Mouse (Mus musculus) embryonic facial prominence, embryonic 12.5 days (tissue): ENCODE measurements at regions not wholly inside any gene's neighbourhood (a gene's known extent, or its start where the extent isn't known, plus 50 kb on each side); places are given as distances from the start of the nearest gene placed in this dataset.

ENCODE experiments used
- ATAC-seq: fragments of 200-750 bp; cut with Nextera tagmentation; 2 replicates; pipeline ENCODE4 v1.8.0; 2017; ENCODE audit not compliant: insufficient number of reproducible peaks, insufficient read depth, low FRiP score, low TSS enrichment
- H3K27ac ChIP-seq: fragments of 300-500 bp; sonication (generic); 2 replicates; pipeline ENCODE4 v1.5.1; 2016; ENCODE audit warnings: mild to moderate bottlenecking
- H3K27me3 ChIP-seq: fragments of 300-500 bp; sonication (generic); 2 replicates; pipeline ENCODE4 v1.6.1; 2016; ENCODE audit warnings: mild to moderate bottlenecking, moderate library complexity
- H3K36me3 ChIP-seq: fragments of 300-500 bp; sonication (generic); 2 replicates; pipeline ENCODE4 v1.6.1; 2016; ENCODE audit warnings: mild to moderate bottlenecking
- H3K4me1 ChIP-seq: fragments of 300-500 bp; sonication (generic); 2 replicates; pipeline ENCODE4 v1.6.1; 2016
- H3K4me2 ChIP-seq: fragments of 300-500 bp; sonication (generic); replicated peaks from 2 replicates; pipeline ENCODE4 v1.6.1; 2016; ENCODE audit warnings: mild to moderate bottlenecking, moderate library complexity
- H3K4me3 ChIP-seq: fragments of 300-500 bp; sonication (generic); 2 replicates; pipeline ENCODE4 v1.5.1; 2016; ENCODE audit warnings: mild to moderate bottlenecking
- H3K9ac ChIP-seq: fragments of 300-500 bp; sonication (generic); 2 replicates; pipeline ENCODE4 v1.6.1; 2016; ENCODE audit warnings: mild to moderate bottlenecking, moderate library complexity
- H3K9me3 ChIP-seq: fragments of 300-500 bp; sonication (generic); 2 replicates; pipeline ENCODE4 v1.6.1; 2016; ENCODE audit warnings: mild to moderate bottlenecking, moderate library complexity
- WGBS: fragments of 180-500 bp; shearing (Covaris S2); methylation state at CpG from one replicate; pipeline ENCODE4 v1.1.7; 2016; 5-methylcytosine and 5-hydroxymethylcytosine counted together

DNA sequence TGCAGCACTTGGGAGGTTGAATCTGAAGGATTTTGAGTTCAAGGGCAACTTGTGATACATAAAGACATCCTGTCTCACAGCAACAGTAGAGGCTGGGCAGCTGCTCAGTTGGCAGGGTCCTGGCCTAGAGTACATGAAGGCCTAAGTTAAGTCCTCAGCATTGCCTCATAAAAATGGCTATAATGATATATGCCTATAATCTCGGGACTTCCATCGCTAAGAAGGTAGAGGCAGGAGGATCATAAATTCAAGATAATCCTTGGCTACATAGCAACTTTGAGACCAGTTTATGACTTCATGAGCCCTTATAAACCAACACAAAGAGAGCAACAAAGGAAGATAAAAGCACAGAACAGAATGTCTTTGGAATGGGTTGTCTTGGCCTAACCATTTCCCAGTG is 570.0 kb upstream of the Auts2 start:
- H3K9me3 ChIP-seq = no peaks in the 10 kb centered on the region
- no peak overlapping the region for H3K9ac ChIP-seq
- ATAC-seq = no peak
- no peak overlapping the region for H3K27ac ChIP-seq
- no peaks in the 10 kb centered on the region for H3K36me3 ChIP-seq
- 92% methylated on average over 2 of the region's 2 CpGs for WGBS
- H3K4me1 ChIP-seq = no peaks in the 10 kb centered on the region
- H3K27me3 ChIP-seq = no peaks in the 10 kb centered on the region
- no peak overlapping the region for H3K4me2 ChIP-seq
- H3K4me3 ChIP-seq = no peak overlapping the region

DNA sequence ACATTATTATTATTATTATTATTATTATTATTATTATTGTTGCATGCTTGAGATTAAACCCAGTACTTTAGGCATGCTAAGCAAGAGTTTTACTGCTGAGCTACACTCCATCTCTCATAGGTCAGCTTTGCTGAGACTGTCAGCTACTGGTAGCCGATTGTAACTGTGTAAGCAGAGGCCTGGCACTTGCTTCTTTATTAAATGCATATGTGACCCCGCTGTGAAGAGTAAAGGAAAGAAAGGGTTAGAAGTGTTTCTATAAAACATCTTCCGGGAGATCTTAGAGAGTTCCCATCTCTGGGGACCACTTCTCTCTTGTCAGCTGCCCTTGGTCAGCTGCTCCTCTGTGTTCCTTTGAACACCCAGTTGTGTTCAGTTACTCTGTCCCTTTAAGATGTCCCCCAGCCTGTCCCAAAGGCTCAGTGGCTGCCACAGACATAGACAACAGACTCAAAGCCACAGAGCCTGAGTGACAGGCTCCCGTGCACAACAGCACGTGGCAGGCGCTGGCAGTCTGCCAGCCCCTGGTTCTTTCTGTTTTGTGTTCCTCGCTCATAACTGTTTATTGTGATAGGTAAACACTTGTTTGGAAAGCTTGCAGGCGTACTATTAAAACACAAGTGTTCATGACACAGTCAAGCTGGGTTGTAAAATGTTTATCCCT is 563.7 kb upstream of the Auts2 start:
- Histone ChIP-seq H3K9me3 (no peaks in the 10 kb centered on the region), H3K9ac (no peak overlapping the region), H3K27me3 (no peaks in the 10 kb centered on the region), H3K4me1 (peaks cover 8% of the 10 kb centered on the region), H3K4me2 (no peak overlapping the region), H3K36me3 (no peaks in the 10 kb centered on the region), H3K4me3 (no peak overlapping the region), H3K27ac (no peak overlapping the region)
- no peak for ATAC-seq
- WGBS = 22% methylated on average over 8 of the region's 8 CpGs

DNA sequence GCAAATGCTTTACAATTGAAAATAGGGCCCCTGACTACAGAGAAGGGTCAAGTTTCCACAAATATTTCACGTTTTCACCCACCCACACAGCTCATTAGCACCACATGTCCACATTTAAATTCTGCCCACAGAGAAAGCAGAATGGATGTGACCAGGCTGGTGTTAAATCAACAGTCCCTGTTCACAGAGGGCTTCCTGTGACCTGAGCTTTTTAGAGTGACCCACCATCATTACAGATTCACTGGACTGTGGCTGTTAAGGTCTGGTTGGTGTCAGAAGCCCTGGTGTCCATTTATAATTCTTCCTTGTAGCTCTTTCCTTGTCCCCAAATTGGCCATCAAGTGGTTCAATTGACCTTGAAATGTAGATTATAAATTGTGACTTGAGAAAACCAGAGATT is 553.2 kb upstream of the Auts2 start:
- Histone ChIP-seq H3K4me2 (no peak overlapping the region), H3K27me3 (no peaks in the 10 kb centered on the region), H3K36me3 (no peaks in the 10 kb centered on the region), H3K27ac (no peak overlapping the region), H3K9ac (no peak overlapping the region), H3K4me1 (no peaks in the 10 kb centered on the region), H3K4me3 (no peak overlapping the region), H3K9me3 (no peaks in the 10 kb centered on the region)
- WGBS = 13% methylated on average over 1 of the region's 1 CpGs
- ATAC-seq = no peak

DNA sequence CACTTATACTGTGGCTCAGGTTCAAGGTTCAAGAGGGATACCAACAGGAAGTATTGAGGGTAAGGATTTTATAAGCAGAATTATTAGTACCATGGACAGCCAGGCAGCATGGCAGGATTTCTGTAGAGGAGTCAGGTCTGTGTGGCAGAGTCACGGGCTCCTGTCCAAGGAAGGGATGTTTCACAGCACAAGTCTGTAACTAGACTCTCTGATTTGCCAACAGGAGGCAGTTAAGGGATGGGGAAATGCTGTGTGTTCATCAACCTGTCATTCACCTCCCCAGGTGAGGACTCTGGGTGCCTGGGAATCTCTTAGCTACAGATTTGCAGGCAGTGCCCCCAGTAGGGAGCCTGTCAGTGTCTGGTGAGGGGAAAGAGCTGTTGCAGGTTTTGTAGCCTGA is 541.7 kb upstream of the Auts2 start:
- no peak for ATAC-seq
- Histone ChIP-seq H3K36me3 (no peaks in the 10 kb centered on the region), H3K4me3 (no peak overlapping the region), H3K4me1 (no peaks in the 10 kb centered on the region), H3K27me3 (no peaks in the 10 kb centered on the region), H3K27ac (no peak overlapping the region), H3K9ac (no peak overlapping the region), H3K4me2 (no peak overlapping the region), H3K9me3 (no peaks in the 10 kb centered on the region)
- 52% methylated on average over 1 of the region's 1 CpGs for WGBS

DNA sequence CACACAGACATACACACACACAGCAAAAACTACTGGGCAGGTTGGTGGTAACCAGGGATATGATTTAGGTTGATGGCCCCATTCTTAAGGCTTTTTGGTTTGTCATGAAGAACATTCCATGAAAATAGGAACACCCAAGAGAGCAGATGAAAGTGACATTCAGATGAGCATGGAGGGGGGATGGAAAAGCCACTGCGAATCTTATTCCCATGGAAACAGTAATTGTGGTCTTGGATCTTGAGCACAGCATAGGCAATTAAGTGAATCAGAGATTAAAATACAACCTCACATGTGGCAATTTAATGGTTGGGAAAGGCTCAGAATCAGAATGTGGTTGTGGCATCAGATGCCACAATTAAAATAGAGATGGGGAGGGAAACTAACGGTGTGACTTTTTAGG is 537.6 kb upstream of the Auts2 start:
- WGBS = 76% methylated on average over 2 of the region's 2 CpGs
- no peak overlapping the region for H3K27ac ChIP-seq

DNA sequence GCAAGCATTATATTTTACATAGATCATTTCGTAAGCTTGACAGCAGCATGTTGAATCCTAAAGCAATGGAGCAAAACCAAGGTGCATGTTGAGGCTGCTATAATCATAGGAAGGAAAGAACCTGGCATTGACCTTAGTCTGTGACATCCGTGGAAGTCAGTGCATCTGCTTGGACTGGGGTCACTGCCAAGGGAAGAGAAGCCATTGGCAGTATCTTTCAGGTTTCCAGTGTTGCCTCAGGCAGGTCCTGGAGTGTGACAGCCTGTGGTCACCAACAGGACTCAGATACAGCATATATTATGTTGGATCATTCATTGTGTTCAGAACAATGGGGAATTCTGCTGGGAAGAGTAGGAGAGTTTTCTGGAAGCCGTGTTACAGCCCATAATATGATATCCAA is 535.8 kb upstream of the Auts2 start:
- H3K36me3 ChIP-seq = no peaks in the 10 kb centered on the region
- no peaks in the 10 kb centered on the region for H3K27me3 ChIP-seq
- no peak overlapping the region for H3K4me2 ChIP-seq
- H3K4me3 ChIP-seq = no peak overlapping the region
- ATAC-seq = no peak
- H3K9me3 ChIP-seq = no peaks in the 10 kb centered on the region
- no peak overlapping the region for H3K27ac ChIP-seq
- no peak overlapping the region for H3K9ac ChIP-seq
- H3K4me1 ChIP-seq = peaks cover 3% of the 10 kb centered on the region; the same call in 1 of the 2 replicates
- 62% methylated on average over 3 of the region's 3 CpGs for WGBS

More for the DNA sequence above, 537.6 kb upstream of the Auts2 start:
- Histone ChIP-seq H3K27me3 (no peaks in the 10 kb centered on the region), H3K9ac (no peak overlapping the region), H3K4me2 (no peak overlapping the region), H3K36me3 (no peaks in the 10 kb centered on the region), H3K4me3 (no peak overlapping the region), H3K4me1 (peaks cover 3% of the 10 kb centered on the region; the same call in 1 of the 2 replicates), H3K9me3 (no peaks in the 10 kb centered on the region)
- ATAC-seq = no peak

DNA sequence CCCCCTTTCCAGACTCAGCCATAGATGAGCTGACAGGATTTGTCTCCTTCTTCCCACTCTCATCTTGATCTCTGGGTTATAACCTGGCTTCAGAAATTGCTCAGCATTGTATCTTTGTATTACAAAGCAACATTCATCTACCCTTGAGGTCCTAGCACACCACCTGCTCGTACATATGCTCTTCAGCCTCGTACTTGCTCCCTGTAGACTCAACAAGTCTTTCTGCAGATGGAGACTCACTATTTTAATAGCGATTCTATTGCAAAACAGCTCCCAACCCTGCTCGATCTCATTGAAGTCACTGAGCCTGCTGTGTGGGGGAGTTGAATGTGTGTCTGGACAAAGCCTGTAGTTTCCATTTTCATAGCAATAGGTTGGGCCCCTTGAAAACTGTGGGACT is 535.2 kb upstream of the Auts2 start:
- Histone ChIP-seq H3K36me3 (no peaks in the 10 kb centered on the region), H3K27ac (no peak overlapping the region), H3K4me3 (no peak overlapping the region), H3K9ac (no peak overlapping the region), H3K4me2 (no peak overlapping the region), H3K9me3 (no peaks in the 10 kb centered on the region), H3K4me1 (peaks cover 3% of the 10 kb centered on the region; the same call in 1 of the 2 replicates), H3K27me3 (no peaks in the 10 kb centered on the region)
- no peak for ATAC-seq
- WGBS = 70% methylated on average over 4 of the region's 4 CpGs

DNA sequence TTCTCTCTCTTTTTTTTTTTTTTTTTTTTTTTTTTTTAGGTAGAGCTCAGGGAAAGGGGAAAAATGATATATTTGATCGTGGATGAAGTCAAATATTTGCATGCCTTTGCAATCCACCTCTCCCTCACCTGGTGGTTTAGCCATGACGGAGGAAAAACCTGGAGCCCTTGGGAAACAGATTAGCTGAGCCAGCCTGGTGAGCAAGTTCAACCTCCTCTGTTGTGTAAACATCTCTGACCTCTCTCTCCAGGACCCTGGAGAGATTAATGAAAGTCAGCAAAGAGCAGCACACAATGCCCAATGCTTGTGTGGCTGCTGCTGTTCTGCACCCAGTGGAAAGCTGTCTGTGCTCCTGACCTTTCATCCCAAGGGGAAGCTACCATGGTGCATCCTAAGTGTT is 530.2 kb upstream of the Auts2 start:
- ATAC-seq = no peak
- no peak overlapping the region for H3K9ac ChIP-seq
- no peak overlapping the region for H3K27ac ChIP-seq
- no peak overlapping the region for H3K4me3 ChIP-seq
- H3K9me3 ChIP-seq = no peaks in the 10 kb centered on the region
- no peaks in the 10 kb centered on the region for H3K36me3 ChIP-seq
- no peak overlapping the region for H3K4me2 ChIP-seq
- 32% methylated on average over 2 of the region's 2 CpGs for WGBS
- no peaks in the 10 kb centered on the region for H3K27me3 ChIP-seq
- H3K4me1 ChIP-seq = no peaks in the 10 kb centered on the region

DNA sequence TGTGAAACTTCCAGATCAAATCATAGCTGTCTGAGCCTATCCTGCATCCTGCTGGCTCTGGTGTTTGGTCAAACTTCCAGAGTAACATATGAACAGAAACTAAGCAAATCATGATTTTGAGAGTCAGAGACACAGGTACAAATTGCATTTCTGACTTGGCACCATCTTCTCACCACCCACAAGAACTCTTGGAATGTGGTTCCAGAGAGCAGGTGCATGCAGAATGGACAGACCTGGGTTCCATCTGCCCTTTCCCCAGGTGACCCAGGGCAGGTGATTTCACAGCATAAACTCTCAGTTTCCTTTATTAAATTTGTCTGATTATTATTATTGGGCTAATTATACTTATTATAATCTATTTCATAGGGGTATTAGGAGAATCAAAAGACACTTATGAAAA is 527.0 kb upstream of the Auts2 start:
- H3K4me2 ChIP-seq = no peak overlapping the region
- H3K4me3 ChIP-seq = no peak overlapping the region
- no peak overlapping the region for H3K9ac ChIP-seq
- no peak overlapping the region for H3K27ac ChIP-seq
- no peaks in the 10 kb centered on the region for H3K36me3 ChIP-seq
- no peak for ATAC-seq
- no peaks in the 10 kb centered on the region for H3K27me3 ChIP-seq
- no peaks in the 10 kb centered on the region for H3K9me3 ChIP-seq
- no peaks in the 10 kb centered on the region for H3K4me1 ChIP-seq

DNA sequence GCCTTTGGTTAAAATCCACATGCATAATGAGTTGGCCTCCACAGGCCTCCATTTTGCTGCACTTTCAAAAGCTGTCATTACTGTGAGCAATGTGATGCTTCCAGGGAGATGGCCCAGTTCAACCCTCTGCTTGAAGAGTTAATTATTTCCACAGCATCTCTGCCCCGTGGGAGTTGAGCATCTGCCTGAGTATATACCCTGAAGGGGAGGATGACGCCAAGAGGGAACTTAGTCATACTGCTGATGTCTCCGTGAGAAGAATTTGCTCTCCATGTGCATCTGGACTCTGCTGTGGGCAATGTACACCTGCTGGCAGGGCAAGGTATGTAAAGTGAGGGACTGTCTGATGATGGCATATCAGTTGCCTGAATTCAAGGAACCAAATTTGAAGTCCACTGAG is 519.3 kb upstream of the Auts2 start:
- WGBS = 72% methylated on average over 3 of the region's 3 CpGs
- no peaks in the 10 kb centered on the region for H3K9me3 ChIP-seq
- no peak overlapping the region for H3K4me2 ChIP-seq
- H3K9ac ChIP-seq = no peak overlapping the region
- no peaks in the 10 kb centered on the region for H3K4me1 ChIP-seq
- H3K4me3 ChIP-seq = no peak overlapping the region
- no peaks in the 10 kb centered on the region for H3K36me3 ChIP-seq
- H3K27ac ChIP-seq = no peak overlapping the region
- no peaks in the 10 kb centered on the region for H3K27me3 ChIP-seq
- ATAC-seq = no peak

DNA sequence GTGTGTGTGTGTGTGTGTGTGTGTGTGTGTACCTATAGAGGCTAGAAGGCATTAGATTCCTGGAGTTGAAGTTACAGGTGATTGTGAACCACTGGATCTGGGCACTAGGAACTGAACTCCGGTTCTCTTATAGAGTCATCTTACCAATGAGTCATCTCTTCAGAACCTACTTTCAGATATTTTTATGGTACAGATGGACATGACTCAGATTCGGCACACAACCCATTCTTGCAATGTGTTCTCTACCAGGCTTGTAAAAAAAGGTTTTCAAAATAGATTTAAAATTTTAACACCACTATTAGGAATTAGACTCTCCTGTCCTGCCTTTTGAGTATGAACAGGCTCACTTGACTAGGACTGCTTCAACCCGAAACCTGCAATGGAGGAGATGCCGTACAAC is 504.3 kb upstream of the Auts2 start:
- Histone ChIP-seq H3K4me1 (no peaks in the 10 kb centered on the region), H3K36me3 (no peaks in the 10 kb centered on the region), H3K4me2 (no peak overlapping the region), H3K9me3 (no peaks in the 10 kb centered on the region; the same call in 1 of the 2 replicates), H3K4me3 (no peak overlapping the region), H3K27ac (no peak overlapping the region), H3K27me3 (no peaks in the 10 kb centered on the region), H3K9ac (no peak overlapping the region)
- 90% methylated on average over 4 of the region's 4 CpGs for WGBS
- ATAC-seq = no peak

DNA sequence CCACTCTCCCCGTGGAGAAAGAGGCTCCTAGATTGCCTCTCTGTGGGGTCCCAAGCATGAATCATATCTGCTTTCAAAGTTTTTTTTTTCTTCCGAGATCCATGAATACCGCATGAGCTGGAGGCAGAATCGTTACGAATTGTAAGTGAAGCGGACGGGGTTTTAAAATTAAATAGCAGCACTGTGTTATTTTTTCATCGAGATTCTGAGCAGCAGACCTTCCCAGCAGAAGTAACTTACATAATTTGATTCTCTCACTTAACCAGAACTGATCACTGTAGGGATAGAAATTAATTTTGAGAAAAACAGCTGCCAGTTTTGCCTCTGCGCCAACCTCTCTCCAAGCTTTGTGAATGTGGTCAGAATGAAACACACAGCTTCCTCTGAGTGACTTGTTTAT is 502.5 kb upstream of the Auts2 start:
- no peak overlapping the region for H3K9ac ChIP-seq
- 75% methylated on average over 9 of the region's 9 CpGs for WGBS
- no peaks in the 10 kb centered on the region for H3K4me1 ChIP-seq
- no peak overlapping the region for H3K4me3 ChIP-seq
- H3K9me3 ChIP-seq = no peaks in the 10 kb centered on the region; the same call in 1 of the 2 replicates
- H3K27ac ChIP-seq = no peak overlapping the region
- no peak for ATAC-seq
- H3K36me3 ChIP-seq = no peaks in the 10 kb centered on the region
- no peak overlapping the region for H3K4me2 ChIP-seq
- no peaks in the 10 kb centered on the region for H3K27me3 ChIP-seq

DNA sequence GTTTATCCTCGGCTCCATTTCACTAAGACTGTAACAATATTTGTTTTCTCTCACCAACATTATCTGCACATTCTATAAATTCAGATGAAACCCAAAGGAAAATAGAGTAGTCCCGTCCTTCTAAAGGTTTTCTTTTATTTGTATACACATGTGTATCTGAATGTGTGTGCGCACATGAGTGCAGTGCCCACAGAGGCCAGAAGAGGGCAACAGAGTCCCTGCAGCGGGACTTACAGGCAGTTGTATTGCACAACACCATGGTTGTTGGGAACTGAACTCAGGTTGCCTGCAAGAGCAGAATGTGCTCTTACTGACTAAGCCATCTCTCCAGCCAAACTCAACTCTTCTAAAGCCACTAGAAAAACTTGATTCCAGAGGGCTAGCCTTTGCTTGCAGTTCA is 484.4 kb upstream of the Auts2 start:
- Histone ChIP-seq H3K36me3 (no peaks in the 10 kb centered on the region), H3K4me2 (no peak overlapping the region), H3K27me3 (no peaks in the 10 kb centered on the region), H3K9ac (no peak overlapping the region), H3K27ac (no peak overlapping the region), H3K4me1 (no peaks in the 10 kb centered on the region), H3K4me3 (no peak overlapping the region), H3K9me3 (peaks cover 5% of the 10 kb centered on the region; the same call in 1 of the 2 replicates)
- no peak for ATAC-seq
- WGBS = 89% methylated on average over 4 of the region's 4 CpGs
